Comparison of ENCODE assay signal across 8 mouse cellular contexts in genomic region chr13:51756563-51756962, GRCm38 (mm10). TPM values are rescaled to one million over a fixed set of nuclear protein-coding genes. Genes with fewer than 3 reads are reported as not detected.
DNase-seq lines count a peak whose midpoint lies in the region; ATAC-seq and TF ChIP-seq lines count a peak whose summit lies in the region.

No protein-coding gene starts in this region.

- H3K4me3 ChIP-seq in ES-Bruce4 (ENCODE audit: low read depth, low read length), result no peak overlapping the region

- intact Hi-C loops in left cerebral cortex, postnatal 4 days (cut with DNase I), result no loop called here

- H3K27ac ChIP-seq in ES-Bruce4 (ENCODE audit: insufficient read depth, low read length), result no peak overlapping the region

- peak; percentile 60; the same call in 1 of the 2 replicates for TF ChIP-seq EP300 in ES-Bruce4 (IDR thresholded peaks at IDR 0.05; ENCODE audit: insufficient read depth, low read depth, low read length)

- DNase-seq in heart, adult 18-20 months, result peak; percentile 28 to 67
- no peak for DNase-seq in heart, adult 8-10 months (ENCODE audit: low spot score)
- DNase-seq in left cerebral cortex, postnatal 4 days, result no peak
- no peak for DNase-seq in left cerebral cortex, adult 11 months (ENCODE audit: low spot score)
- DNase-seq in layer of hippocampus, adult 9-11 months, result no peak

- no peaks in the 10 kb centered on the region for H3K9me3 ChIP-seq in ES-Bruce4 (replicated peaks; ENCODE audit: control insufficient read depth, insufficient read depth, low read length, poor library complexity, severe bottlenecking)

- no peak for TF ChIP-seq CTCF in ES-Bruce4 (IDR thresholded peaks at IDR 0.05; ENCODE audit: low read depth, low read length)

- no peak overlapping the region for H3K9ac ChIP-seq in ES-Bruce4 (ENCODE audit: low read depth, poor library complexity, severe bottlenecking)

- TF ChIP-seq POLR2A in ES-Bruce4 (IDR thresholded peaks at IDR 0.05; ENCODE audit: insufficient read depth, low read length), result no peak

- no peaks in the 10 kb centered on the region for H3K27me3 ChIP-seq in ES-Bruce4 (ENCODE audit: control insufficient read depth, insufficient read depth, low read length, poor library complexity, severe bottlenecking)

- no peaks in the 10 kb centered on the region for H3K36me3 ChIP-seq in ES-Bruce4 (ENCODE audit: control insufficient read depth, insufficient read depth, low read length, poor library complexity, severe bottlenecking)

- ATAC-seq in hematopoietic stem cell, adult 5-6 weeks (replicated peaks in 1 of 2; ENCODE audit: insufficient read depth in 1 of 2, low FRiP score in 2 of 2, low TSS enrichment in 1 of 2, low read depth in 1 of 2, poor library complexity in 2 of 2, severe bottlenecking in 2 of 2), result peak; percentile 78 to 82
- ATAC-seq in monocyte, adult 5-6 weeks (replicated peaks; ENCODE audit: insufficient number of reproducible peaks, low FRiP score, low TSS enrichment, poor library complexity, severe bottlenecking), result peak; percentile 91

- peaks cover 15% of the 10 kb centered on the region for H3K4me1 ChIP-seq in ES-Bruce4 (ENCODE audit: control insufficient read depth, insufficient read depth, low read length)

RNA-seq across cellular contexts. Expression of gene Sema4d, which starts 37.0 kb away (rescaled TPM):
- total RNA-seq in heart, adult 18-20 months (2021), result 10 to 100 TPM; 57.5 to 67.5 TPM
- total RNA-seq in heart, adult 8-10 months (2022), result 10 to 100 TPM; 56.5 to 72.3 (median 68.6) TPM
- polyA plus RNA-seq in ES-Bruce4 (2011; ENCODE audit: insufficient read depth, insufficient read length, low read depth, missing spikeins), result 22.9 and 24.6 TPM in 2 replicates
- 16.9 and 26.5 TPM in 2 replicates for total RNA-seq in hematopoietic stem cell, adult 5-6 weeks (2017)
- 134 to 201 TPM (median 136 TPM) in 3 replicates for total RNA-seq in monocyte, adult 5-6 weeks (2017)
- 10 to 100 TPM; 53.9 to 62.5 TPM for total RNA-seq in left cerebral cortex, postnatal 4 days (2021)

Comparison
In these comparisons a context has a peak if more than half of its experiments do, and no peak if none do; other contexts are left out.
1. DNase-seq: peak in heart, adult 18-20 months (2 of 2); none in heart, adult 8-10 months (single experiment), left cerebral cortex, postnatal 4 days (single experiment), left cerebral cortex, adult 11 months (single experiment) and layer of hippocampus, adult 9-11 months (single experiment).